Mouse (Mus musculus): ENCODE measurements around the gene Slc25a10.

The Slc25a10 gene

GRCm38 (mm10) chr11:120484265-120484981 lies 7.2 kb upstream of the Slc25a10 start, which contains the start of gene Mrpl12:
Gene Mrpl12, plus strand, starts transcription at chr11:120484613.
- peak; percentile 97 for DNase-seq (ENCODE audit: low read depth, low spot score)

- no peak for DNase-seq (ENCODE audit: low read depth, low spot score)
These were observed 6.4 kb upstream of the Slc25a10 start for GRCm38 (mm10) chr11:120485251-120485650.

- DNase-seq (ENCODE audit: low read depth, low spot score): peak; percentile 34
These were observed 3.1 kb upstream of the Slc25a10 start for GRCm38 (mm10) chr11:120488516-120488915.

DNA sequence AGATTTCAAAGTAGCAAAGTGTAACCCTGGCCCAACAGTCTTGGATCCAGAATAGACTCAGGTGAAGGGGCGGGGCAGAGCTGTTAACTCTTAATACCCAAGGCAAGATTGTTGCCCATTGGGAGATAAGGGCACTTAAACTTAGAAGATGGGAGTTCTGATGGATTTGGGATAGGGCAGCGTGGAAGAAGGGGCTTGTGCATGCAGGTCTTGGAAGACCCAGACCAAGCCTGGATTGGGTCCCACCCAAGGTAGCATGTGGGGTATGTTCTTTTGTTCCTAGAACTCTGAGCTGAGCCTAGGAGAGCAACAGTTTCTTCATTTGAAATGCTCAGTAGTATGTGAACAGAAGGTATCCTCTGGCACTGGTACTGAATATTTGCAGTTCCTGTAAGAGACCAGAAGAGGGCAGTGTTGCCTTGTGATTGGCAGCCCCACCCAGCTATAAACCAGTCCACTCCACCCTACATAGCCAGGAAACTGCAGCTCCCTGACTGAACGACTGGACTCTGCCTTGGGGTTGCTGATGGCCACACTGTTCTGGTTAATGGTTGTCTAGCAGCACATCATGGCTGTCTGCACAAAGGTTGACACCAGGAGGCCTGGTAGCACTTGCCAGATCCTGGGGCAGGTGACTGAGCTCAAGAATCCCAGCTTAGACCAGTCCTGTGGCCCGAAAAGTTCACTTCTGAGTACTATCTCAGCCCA lies 2.4 kb upstream of the Slc25a10 start:
- DNase-seq (ENCODE audit: low read depth, low spot score): peak; percentile 86

DNA sequence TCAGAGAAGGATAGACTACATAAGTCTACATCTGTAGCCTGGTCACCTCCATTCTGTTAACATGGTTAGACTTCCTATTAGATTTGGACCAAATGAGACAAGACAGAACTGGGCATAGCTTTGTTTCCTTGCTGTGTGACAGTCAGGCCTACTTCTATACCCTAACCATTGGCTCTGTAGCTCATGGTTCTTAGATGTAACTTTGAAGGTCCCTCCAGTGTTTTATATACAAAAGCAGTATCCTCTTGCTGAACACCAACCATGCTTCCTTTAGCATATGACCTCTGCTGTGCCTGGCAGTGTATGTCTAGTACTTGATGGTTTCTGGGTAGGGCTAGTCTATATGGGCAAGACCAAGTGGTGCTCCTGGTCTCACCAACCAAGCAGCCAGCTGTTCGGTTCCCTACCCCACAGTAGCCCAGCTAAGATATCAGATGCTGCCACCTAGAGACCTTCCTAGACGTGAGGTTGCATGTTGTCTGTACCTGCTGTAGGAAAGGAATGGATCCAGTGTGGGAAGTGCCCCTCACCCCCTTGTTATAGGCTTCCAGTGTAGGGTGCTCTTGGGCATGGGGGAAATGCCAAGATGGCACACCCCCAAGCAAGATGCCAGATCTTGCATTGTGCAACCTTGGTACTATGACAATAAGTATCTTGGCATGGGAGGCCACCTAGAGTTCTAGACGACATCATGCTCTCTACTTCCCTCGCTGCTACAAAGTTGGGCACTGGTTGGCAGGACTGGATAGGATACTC lies 1.2 kb upstream of the Slc25a10 start:
- peak; percentile 42 for DNase-seq (ENCODE audit: low read depth, low spot score)

GRCm38 (mm10) chr11:120492024-120492877 lies 611 bp downstream of the Slc25a10 start:
- peak; percentile 50 for DNase-seq (ENCODE audit: low read depth, low spot score)

DNA sequence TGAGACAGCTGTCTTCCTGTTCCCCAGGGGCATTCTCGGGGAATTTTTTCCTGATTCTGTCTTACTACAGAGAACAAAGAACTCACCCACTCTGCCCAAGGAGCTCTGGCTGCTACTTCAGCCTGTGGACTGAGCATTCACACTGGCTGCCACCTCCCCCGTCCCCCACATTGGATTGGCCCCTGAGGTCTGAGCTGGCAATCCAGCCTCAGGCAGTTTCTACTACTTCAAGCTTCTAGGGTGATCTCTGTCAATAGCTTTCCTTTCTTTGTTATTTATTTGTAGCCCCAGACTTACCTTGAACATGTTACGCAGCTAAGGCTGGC lies 1.2 kb downstream of the Slc25a10 start:
- no peak for DNase-seq (ENCODE audit: low read depth, low spot score)

- DNase-seq (ENCODE audit: low read depth, low spot score): no peak
These were observed 1.7 kb downstream of the Slc25a10 start for GRCm38 (mm10) chr11:120493351-120493750.

DNA sequence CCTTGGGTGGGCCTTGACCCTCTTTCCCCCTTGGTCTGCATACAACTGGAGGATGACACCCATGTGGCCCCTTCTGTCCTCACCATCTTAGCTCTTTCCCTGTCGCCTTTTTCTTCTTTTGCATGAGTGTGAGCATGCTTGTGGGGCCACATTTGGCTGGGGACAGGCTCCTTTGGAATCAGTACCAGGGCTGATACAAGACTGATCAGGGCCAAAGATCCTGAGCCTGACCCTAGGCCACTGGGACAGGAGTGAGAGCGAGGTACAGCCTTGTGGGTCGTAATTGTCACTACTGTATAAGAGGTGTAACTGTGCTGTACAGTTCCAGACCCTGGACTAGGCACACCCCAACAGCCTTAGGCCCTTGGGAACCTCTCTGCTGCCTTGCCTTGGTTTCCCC lies 2.3 kb downstream of the Slc25a10 start:
- DNase-seq (ENCODE audit: low read depth, low spot score): no peak

- no peak for DNase-seq (ENCODE audit: low read depth, low spot score)
These were observed 5.8 kb downstream of the Slc25a10 start for GRCm38 (mm10) chr11:120497436-120497835.

DNA sequence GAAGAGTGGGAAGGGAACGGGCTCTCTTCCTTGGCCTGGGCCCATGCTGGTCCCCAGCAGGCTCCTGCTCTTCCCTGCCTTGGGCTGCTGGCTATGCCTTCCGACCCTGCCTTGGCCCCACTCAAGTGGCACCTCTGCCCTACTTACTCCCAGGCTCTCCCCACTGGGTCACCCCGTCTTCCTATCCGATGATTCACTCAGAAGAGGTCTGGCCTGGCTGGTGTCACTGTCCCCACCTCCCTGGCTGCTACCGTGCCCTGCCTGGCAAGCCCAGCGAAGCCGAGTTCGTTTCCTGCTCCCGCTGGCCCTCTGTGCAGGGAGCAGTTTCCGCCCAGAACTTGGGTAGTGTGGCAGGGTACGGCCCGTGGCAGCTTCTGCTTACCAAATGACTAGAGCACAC lies 6.6 kb downstream of the Slc25a10 start:
- no peak for DNase-seq (ENCODE audit: low read depth, low spot score)

- DNase-seq (ENCODE audit: low read depth, low spot score): no peak
These were observed 7.3 kb downstream of the Slc25a10 start for GRCm38 (mm10) chr11:120498891-120499290.

GRCm38 (mm10) chr11:120499894-120500293 lies 8.3 kb downstream of the Slc25a10 start:
- DNase-seq (ENCODE audit: low read depth, low spot score): no peak

DNA sequence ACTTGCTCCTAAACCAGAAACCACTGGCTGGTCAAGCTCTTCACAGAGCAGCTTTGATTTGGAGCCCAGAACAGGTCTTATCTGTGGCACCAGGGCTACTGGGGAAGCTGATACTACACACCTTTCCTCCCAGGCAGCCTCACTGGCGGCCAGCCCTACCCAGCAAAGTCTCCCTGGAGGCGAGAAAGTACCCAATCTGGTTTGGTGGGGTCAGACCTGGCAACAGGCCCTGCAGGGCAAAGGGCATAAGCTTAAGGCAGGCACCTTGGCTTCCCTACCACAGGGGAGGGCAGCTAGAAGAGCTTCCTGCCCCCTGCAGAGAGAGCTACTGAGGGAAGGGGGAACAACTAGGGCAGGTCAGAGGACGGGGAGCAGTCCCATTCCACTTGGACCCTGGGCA lies 8.7 kb downstream of the Slc25a10 start:
- no peak for DNase-seq (ENCODE audit: low read depth, low spot score)

DNA sequence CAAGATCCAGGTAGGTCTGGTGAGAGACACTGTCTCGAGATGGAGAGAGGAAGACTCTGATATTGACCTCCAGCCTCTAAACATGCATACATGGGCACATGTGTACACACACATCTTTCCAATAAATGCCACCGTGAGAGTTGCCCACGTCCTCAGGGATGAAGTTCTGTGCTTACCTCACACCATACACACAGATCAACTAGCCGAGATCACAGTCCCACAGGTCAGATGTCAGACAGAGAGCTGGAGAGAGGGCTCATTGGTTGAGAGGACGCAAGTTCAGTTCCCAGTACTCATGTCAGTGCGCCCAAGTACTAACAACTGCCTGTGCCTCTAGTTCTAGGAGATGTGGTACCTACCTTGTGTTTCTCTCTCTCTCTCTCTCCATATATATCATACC lies 9.4 kb downstream of the Slc25a10 start:
- DNase-seq (ENCODE audit: low read depth, low spot score): no peak

DNA sequence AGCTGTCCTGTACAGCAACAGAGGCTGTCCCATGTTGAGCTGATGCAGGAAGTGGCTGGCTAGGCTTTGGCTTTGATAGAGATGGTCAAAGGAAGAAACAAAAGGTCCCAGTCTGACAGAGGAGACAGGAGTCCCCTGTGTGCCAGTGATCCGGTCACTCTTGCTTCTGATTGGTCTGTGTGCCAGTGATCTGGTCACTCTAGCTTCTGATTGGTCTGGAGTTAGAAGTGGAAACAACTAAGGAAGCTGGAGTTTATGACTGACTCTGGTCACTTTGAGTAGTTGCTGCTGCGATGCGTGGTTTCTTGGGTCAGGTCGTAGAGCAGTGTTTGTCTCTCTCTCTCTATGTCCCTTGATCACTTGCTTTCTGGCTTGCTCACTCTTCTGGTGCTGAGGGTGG lies 10.1 kb downstream of the Slc25a10 start:
- DNase-seq (ENCODE audit: low read depth, low spot score): no peak

DNA sequence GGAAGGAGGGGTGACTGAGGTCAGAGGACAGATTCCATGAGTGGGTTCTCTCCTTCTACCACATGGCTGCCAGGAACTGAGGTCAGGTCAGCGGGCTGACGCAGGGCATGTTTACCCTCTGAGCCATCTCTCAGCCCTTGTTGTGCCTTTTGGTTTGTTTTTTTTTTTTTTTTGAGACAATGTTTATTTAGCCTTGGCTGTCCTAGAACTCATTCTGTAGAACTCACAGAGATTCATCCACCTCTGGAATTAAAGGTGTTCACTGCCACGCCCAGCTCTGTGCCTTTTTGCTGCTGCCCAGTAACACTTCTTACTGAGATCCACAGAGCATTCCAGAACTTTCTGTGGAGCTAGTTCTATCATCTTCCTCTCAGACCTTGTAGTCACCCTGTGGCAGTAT lies 14.0 kb downstream of the Slc25a10 start:
- DNase-seq (ENCODE audit: low read depth, low spot score): no peak

- peak; percentile 51 for DNase-seq (ENCODE audit: low read depth, low spot score)
These were observed 15.3 kb downstream of the Slc25a10 start for GRCm38 (mm10) chr11:120506899-120507298.

DNA sequence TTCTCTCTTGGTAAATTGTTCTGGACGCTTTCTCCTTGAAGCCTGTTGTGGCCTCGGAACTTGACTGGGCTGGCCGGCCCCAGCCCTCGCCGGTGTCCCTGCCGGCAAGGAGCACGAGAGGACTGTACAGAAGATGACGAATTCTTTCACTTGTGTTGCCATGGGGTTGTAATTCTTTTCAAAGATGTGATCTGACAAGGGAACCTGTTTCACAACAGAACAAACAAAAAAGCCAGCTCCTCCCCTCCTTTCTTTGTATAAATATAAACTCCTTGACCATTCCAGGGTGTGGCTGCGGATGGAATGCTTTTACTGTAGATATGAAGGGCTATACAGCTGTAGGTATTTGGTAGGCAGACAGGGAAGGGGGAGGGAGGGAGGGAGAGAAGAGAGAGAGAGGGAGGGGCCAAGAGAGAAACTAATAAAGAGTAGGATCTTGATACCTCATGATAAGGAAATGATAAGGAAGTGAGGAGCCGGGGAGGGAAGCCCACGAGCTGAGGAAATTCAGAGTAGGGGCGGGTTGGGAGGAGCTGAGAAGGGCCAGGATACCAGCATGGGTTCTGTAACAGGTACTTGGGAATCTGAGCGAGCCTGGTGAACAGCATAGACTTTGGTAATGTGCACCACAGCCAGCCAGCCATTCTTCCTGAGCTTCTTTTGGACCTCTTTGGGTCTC lies 16.1 kb downstream of the Slc25a10 start:
- no peak for DNase-seq (ENCODE audit: low read depth, low spot score)

DNA sequence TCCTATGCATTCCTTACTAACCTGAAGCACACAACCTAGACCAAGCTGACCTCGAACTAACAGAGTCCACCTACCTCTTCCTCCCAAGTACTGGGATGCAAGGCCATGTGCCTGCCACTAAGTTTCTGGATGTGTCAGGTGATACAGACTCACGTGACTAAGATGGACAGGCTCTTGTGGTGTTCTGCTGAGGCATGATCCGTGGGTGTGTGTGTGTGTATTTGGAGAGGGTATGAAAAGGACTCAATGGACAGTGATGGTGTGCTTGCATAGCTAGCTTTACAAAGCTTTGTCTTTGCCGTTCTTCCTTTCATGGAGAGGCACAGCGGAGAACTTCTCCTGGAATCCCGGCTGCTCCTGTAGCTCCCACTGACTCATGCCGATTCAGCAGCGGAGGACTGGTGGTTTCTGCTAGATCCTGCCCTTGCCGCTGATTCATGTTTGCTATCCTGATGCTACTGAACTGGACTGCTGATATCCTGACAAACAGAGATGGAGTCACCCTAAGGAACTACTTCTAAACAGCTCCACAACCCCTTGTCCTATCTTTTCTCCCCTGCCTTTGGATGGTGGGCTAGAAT lies 16.7 kb downstream of the Slc25a10 start:
- no peak for DNase-seq (ENCODE audit: low read depth, low spot score)

DNA sequence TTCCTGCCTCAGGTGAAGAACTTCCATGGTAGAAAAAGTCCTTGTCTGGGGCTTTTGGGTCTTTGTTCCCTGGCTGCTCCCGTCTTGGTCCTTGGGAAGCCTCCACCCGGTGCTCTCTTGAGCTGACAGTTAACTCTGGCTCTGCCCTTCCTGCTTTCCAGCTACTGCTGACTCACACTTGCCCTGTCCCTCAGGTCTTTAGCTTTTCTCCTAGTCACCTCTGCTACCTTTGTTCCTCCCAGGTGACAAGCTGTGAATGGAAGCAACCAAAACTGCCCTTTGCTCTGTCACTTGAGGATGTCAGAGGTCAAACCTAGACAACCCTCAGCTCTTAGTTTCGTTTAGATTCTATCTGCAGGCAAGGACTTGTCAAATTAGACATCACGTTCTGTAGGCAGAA lies 18.3 kb downstream of the Slc25a10 start:
- no peak for DNase-seq (ENCODE audit: low read depth, low spot score)

Data from ES-CJ7 (cell line).